ENCODE assay signal across 18 mouse cellular contexts in genomic region chr5:151069569-151069968, GRCm38 (mm10).
DNase-seq lines count a peak whose midpoint lies in the region; TF ChIP-seq lines count a peak whose summit lies in the region.
"Had no signal": no experiment of that assay in that cellular context is flagged by ENCODE, and none has a peak within 500 bp of the region (broad histone marks: within the 10 kb centered on the region; RNA-seq: fewer than 3 reads in every experiment).

No protein-coding gene starts in this region.

- H3K27me3 ChIP-seq in myocyte (ENCODE audit: control insufficient read depth, insufficient read depth, insufficient read length), result no peaks in the 10 kb centered on the region
- no peaks in the 10 kb centered on the region for H3K27me3 ChIP-seq in hindbrain, embryonic 10.5 days (ENCODE audit: insufficient read depth, poor library complexity, severe bottlenecking)
- H3K27me3 ChIP-seq: lung, embryonic 15.5 days; neural tube, embryonic 15.5 days had no signal

- TF ChIP-seq CTCF in gastrocnemius, adult 2 months (IDR thresholded peaks at IDR 0.05), result no peak
- TF ChIP-seq CTCF in cortical plate, adult 2 months (IDR thresholded peaks at IDR 0.05; ENCODE audit: extremely low read depth, insufficient read depth, low read length), result no peak

- intact Hi-C loops in gastrocnemius, adult 2 months (cut with DNase I), result loop anchor here (10.0 kb wide), 1 partner anchor 295 kb away; no protein-coding TSS in a partner anchor

- H3K4me1 ChIP-seq in cortical plate, adult 2 months (ENCODE audit: control insufficient read depth, insufficient read depth, low read length), result peaks cover 2% of the 10 kb centered on the region
- no peaks in the 10 kb centered on the region for H3K4me1 ChIP-seq in hindbrain, embryonic 10.5 days (replicated peaks)
- H3K4me1 ChIP-seq: neural tube, embryonic 15.5 days had no signal

- peak overlapping the region; percentile 69 for H3K4me2 ChIP-seq in myocyte (ENCODE audit: low read depth)
- H3K4me2 ChIP-seq: hindbrain, embryonic 14.5 days; lung, embryonic 15.5 days; midbrain, embryonic 11.5 days; neural tube, embryonic 15.5 days had no signal

- no peak overlapping the region for H3ac ChIP-seq in myocyte (ENCODE audit: control insufficient read depth, insufficient read length)

- no peak for DNase-seq in gastrocnemius, adult 2 months
- no peak for DNase-seq in gastrocnemius, postnatal 25 days
- peak; percentile 36 to 40 for DNase-seq in lung, adult 18-20 months
- no peak for DNase-seq in lung, postnatal 10 days
- no peak for DNase-seq in hindbrain, embryonic 10.5 days (ENCODE audit: low spot score)
- no peak for DNase-seq in yolk sac, embryonic 10.5 days (ENCODE audit: low spot score)
- DNase-seq: adrenal gland, postnatal 25 days; B cell, adult 2 months; cerebellum, postnatal 10 days; thymus, postnatal 25 days had no signal

- H3K9me3 ChIP-seq in hindbrain, embryonic 10.5 days, result no peaks in the 10 kb centered on the region
- H3K9me3 ChIP-seq: forebrain, embryonic 10.5 days; lung, embryonic 15.5 days; neural tube, embryonic 15.5 days had no signal

- 83% methylated on average over 2 of the region's 2 CpGs for WGBS in hindbrain, embryonic 10.5 days

- H3K79me2 ChIP-seq in myocyte (ENCODE audit: control insufficient read depth, insufficient read depth), result peaks cover 16% of the 10 kb centered on the region

- peak overlapping the region; percentile 46 for H3K27ac ChIP-seq in gastrocnemius, adult 2 months
- H3K27ac ChIP-seq in cortical plate, adult 2 months (ENCODE audit: insufficient read depth, low read length), result 0 out of 2 replicates have a peak overlapping the region, but pooled peaks have one; percentile 1
- no peak overlapping the region for H3K27ac ChIP-seq in hindbrain, embryonic 10.5 days
- H3K27ac ChIP-seq: forebrain, embryonic 10.5 days; hindbrain, embryonic 14.5 days; kidney, postnatal 0 days; lung, embryonic 15.5 days; neural tube, embryonic 15.5 days had no signal

- no peak for TF ChIP-seq POLR2A in cortical plate, adult 2 months (IDR thresholded peaks at IDR 0.05; ENCODE audit: extremely low read depth, insufficient read depth, low read length)
- TF ChIP-seq POLR2A in myocyte (IDR thresholded peaks at IDR 0.05; ENCODE audit: insufficient read length, low read depth), result no peak

- peaks cover 1% of the 10 kb centered on the region for H3K36me3 ChIP-seq in myocyte (ENCODE audit: control insufficient read depth, insufficient read depth)
- H3K36me3 ChIP-seq in hindbrain, embryonic 10.5 days, result no peaks in the 10 kb centered on the region
- H3K36me3 ChIP-seq: forebrain, embryonic 10.5 days; neural tube, embryonic 15.5 days had no signal

- no peak overlapping the region for H3K4me3 ChIP-seq in gastrocnemius, adult 2 months
- H3K4me3 ChIP-seq in cortical plate, adult 2 months (ENCODE audit: insufficient read depth, low read length), result no peak overlapping the region
- no peak overlapping the region for H3K4me3 ChIP-seq in myocyte
- H3K4me3 ChIP-seq in hindbrain, embryonic 10.5 days, result no peak overlapping the region
- H3K4me3 ChIP-seq: forebrain, embryonic 10.5 days; lung, embryonic 15.5 days; neural tube, embryonic 15.5 days had no signal

TF ChIP-seq in myocyte, 11 proteins besides CTCF, POLR2A, EP300 and RAD21:
- TF ChIP-seq POLR2AphosphoS2 (IDR thresholded peaks at IDR 0.05; ENCODE audit: insufficient read length, low read depth) (no peak), TCF3 (IDR thresholded peaks at IDR 0.05; ENCODE audit: insufficient read length, low read depth) (peak; percentile 6), CEBPB (IDR thresholded peaks at IDR 0.05; ENCODE audit: insufficient read depth, poor library complexity, severe bottlenecking) (0 out of 2 replicates have a peak, but pooled peaks have one; percentile 35), MYOG (IDR thresholded peaks at IDR 0.05; ENCODE audit: control insufficient read depth in 1 of 3, insufficient read depth in 1 of 3, insufficient read length in 2 of 3, low read depth in 2 of 3) (peak in 2 of 3 experiments; percentile 49 to 70), MYOD1 (IDR thresholded peaks at IDR 0.05; ENCODE audit: control insufficient read depth in 1 of 3, insufficient read length in 2 of 3, low read depth in 2 of 3) (peak; percentile 15 to 68 (median 36))

Comparison
In these comparisons a context has a peak if more than half of its experiments do, and no peak if none do; other contexts are left out.
1. DNase-seq: peak in lung, adult 18-20 months (2 of 2); none in gastrocnemius, adult 2 months (single experiment), gastrocnemius, postnatal 25 days (single experiment), lung, postnatal 10 days (single experiment), hindbrain, embryonic 10.5 days (single experiment) and yolk sac, embryonic 10.5 days (single experiment).